Mouse (Mus musculus) common myeloid progenitor, adult 5-6 weeks (primary cell): ENCODE results near the gene Erc2. TPM values are rescaled to one million over a fixed set of nuclear protein-coding genes. Genes with fewer than 3 reads are reported as not detected.

Experiments
- ATAC-seq: replicated peaks from 2 replicates; pipeline ENCODE4 v1.8.0; 2016; ENCODE audit warnings: low read depth, mild to moderate bottlenecking, moderate TSS enrichment, inconsistent platforms; ENCODE audit not compliant: poor library complexity, severe bottlenecking
- total RNA-seq: library from RNA; stranded (forward); fragments of 200-1000, 187-1606 nt; gene quantifications from 2 replicates; pipeline ENCODE4 v1.2.3, GENCODE M21; 2017

Gene Erc2
- total RNA-seq, 1 experiment from 2014 or later, result not detected

DNA sequence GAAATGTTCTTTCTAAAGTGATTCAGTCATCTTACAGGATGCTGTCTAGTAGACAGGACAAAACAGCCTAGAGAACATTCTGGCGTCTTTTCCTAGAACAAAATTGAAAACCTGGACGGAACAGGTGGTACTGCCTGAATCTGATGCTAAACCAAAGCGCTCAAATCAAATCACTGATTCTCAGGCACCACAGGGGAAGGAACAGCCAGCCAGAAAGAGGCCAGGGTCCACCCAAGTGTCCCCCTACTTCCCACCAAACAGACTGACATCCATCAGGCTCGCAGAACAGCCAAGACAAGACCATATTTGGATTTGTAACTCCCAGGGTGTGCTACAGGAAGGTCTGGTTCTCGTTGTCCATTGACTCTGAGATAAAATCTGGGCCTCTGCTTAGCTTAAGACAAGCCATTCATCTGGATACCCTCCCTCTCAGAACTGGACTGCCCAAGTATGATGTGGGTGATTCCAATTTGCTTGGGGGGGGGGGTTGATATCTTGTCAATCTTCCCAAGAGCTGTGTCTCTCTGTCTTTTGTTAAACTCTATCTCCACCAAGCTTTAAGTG is 783.1 kb downstream of the Erc2 start:
- ATAC-seq, result no peak

DNA sequence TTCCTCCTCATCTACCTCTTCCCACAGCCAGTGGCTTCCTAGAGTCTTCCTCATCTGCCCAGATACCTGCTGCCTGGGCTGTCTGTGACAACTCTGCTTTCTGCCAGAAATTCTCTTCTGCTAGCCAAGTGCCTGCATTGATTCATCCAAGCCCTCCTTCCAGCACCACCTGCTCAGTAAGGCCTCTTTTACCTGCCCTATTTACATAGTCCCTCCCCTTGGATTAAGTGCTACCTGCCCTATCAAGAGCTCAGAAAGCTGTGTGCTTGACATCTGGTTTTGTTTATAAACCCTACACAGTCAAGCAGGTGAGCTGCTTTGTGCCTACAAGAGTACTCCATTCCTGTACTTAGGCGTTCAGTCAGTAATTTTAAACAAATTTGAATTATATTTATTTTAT is 787.2 kb downstream of the Erc2 start:
- no peak for ATAC-seq

DNA sequence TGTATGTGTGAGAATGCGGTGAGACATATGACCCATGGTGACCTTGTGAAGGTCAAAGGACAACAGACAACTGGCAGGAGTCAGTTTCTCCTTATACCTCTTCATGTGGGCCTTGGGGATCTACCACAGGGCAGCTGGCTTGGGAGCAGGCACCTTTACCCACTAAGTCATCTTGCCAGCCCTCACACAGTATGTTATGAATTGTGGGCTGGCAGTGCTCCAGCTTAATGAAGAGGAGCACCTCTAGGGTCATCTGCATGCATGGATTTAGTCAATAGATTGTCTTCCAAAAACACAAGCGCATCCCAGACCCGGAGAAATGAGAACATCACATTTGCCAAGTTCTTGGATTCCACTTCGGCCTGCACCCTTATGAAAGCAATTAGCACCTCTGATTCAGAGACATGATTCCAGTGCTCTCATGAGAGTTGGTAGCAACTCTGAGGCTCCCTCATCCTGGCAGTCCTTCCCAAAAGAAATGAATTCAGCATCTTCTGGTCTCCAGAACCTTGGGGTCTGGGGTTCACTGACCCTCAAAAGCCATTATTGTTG is 787.6 kb downstream of the Erc2 start:
- ATAC-seq, result no peak

DNA sequence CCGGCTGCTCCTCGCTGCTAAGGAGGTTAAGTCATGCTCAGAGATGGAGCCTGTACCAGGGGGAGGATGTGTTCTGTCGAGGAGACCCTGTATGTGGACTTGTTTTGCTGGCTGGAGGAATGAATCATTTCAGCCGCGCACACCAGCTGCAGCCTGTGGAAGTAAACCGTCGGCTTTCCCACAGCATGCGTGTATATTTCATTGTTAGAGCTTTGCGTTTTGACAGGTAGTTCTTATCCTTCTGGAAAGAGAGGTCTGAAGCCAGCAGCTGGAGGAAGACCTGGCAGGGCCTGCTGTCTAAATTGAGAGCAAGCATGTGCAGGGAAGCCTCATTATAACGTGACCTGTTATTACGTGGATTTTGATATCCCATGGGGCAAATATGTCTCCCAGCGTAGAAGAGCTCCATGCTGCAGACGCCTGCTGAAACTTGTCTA is 788.6 kb downstream of the Erc2 start:
- ATAC-seq, result no peak

DNA sequence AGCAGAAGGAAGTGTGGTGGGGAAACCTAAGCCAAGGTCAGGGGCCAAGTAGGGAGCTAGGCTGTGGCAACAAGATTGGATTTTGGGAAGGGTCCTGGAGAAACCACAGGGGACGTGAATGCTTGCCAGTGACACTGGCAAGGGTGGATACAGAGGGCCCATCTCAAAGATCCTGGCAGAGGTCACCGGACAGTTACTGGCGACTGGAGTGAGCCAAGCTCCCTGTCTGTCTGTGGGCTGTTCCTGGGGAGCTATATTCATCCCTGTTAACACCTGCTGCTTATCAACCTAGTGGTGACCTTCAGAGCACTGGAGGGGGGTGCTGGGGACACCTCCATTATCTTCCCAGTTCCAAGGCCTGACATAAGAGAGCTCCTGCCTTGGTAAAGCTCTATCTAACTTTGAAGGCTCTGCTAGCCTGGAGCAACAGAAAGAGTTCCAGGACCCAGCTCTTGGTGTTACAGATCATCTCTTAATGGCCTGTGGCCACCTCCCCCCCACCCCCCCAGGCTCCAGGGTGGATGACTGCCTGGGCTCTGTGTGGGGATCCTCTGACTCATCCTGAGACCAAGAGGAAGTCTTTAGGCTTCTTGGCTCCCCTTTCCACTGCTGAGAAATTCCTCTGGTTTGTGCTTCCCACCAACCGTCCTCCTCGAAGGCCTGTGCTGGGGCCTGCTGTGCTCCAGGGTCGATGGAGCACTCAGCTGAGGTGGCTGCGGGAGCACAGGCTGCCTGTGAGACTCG is 790.2 kb downstream of the Erc2 start:
- ATAC-seq, result no peak

DNA sequence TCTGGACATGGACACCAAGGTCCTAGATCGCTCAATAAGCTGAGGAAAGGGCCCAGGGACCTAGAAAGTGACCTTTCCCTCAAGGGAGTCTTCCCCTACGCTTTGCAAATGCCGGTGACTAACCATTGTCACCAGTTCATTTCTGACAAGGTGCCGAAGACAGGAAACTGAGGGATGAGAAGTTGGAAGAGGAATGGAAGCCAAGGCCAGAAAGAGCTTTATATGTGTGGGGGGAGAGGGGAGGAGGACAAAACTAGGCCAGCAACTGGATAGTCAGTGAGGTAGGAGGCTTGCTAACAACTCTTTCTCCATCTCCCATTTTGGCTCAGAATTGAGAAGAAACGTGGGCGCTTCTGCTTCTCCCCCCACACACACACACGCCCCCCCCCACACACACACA is 791.3 kb downstream of the Erc2 start:
- ATAC-seq, result no peak

DNA sequence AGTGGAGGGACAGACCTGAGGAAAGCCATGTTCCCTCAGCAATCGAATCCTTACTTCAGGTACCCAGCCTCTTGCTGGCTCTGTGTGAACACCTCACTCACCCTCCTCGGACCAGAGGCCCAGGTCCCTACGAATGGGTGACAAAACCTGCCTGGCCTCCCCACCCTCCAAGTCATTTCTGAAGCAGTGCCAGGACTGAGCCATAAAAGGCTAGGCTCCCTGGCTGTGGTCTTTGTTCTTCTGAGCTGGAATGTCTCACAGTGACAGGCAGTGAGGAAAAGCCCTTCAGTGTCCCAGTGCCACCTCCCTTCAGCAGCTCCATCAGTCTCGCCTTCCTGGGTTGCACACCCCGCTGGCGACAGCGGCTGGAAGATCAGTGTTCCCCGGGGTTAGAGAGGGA is 794.8 kb downstream of the Erc2 start:
- ATAC-seq, result no peak

DNA sequence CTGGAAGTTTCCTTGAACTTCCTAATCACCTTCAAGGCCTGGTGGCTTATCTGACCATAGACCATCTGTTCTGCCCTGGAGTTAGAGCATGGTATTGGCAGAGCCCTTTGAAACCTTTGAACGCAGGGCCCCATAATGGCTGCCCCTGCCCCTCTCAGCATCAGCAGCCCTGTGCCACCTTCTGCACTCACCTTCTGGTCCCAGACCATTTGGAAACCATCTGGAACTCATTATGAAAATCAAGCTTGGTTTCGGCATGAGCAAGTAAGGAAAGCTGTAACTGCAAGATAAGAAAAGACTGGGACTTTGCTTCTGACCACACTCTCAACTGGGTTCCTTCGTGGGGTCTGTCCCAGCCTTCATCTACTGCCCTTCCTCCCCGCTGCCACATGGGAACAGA is 796.3 kb downstream of the Erc2 start:
- ATAC-seq, result no peak

DNA sequence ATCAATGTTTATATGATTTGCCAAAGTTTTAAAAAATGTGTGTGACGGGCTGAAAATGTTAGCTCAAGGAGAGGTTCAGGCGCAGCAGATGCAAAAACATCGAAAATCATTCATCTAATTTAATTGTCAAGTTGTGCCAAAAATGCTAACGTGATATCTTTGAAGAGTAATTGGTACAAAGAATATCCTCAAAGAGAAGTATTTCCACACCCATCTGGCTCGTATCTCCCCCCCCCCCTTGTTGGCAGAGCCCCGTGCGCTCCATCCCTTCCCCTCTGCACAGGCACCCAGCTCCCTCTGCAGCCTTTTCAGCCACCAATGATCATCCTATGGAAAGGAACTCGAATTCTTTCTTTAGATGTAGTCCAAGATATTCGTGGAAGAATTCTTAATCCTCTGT is 797.0 kb downstream of the Erc2 start:
- ATAC-seq, result no peak

DNA sequence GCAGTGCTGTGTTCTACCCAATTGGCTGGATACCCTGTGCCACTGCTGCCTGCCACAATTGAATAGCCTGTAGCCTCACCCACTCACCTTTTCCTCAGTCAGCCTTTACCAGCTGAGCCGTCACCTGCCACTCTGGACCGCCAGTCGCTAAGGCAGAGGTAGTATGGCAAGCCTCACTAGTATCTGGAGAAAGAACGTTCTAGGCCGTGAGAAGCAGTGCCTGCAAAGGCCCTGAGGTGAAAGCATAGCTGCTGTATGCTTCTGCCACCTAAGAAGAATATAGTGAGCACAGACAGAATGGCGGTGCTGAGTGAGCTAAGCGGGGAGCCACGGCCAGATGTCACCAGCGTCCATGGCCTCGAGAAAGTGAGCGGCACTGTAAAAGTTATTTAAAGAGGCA is 798.4 kb downstream of the Erc2 start:
- ATAC-seq, result no peak

DNA sequence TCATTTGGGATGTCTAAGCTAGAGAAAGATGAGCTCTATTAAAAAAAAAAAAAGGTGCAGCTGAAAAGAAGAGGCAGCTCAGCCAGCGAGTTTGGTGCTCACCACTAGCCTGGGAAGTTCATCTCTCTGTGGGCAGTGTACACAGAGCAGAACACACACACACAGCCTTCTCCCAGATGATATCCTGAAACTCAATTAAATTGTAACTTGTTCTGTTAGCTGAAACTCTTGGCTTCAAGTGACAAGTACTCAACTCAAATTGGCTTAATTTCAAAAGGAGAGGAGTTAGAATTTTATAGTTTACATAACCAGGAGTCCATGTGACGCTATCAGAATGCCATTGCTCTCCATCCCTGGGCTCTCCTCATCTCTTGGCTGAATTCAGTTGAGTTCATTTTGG is 804.4 kb downstream of the Erc2 start:
- ATAC-seq, result no peak

DNA sequence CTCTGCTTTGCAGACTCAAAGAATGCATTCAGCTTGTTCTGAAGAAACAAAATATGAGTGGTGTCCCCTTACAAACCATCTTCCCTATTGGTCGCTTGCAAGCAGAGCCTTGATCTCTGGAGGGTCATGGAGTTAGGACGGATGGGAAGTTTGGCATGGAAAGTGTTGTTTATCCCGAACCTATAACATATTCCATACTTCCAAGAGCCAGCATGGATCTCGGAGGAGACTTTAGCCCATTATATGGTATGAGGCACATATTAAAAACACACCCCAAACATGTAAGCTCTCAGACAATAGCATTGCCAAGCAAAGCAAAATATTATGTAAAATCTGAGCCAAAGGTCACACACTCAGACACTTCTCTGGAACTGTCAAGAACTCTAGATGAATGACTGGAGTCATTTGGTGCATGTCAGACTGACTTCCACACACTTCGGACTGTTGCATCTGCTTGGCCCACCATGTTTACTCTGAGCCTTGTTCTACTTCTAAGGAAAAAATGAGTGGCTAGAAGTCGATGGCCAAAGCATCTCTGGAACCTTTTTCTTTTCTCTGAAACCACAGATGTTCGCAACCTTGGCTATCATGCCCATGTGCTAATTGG is 809.6 kb downstream of the Erc2 start:
- ATAC-seq, result no peak

DNA sequence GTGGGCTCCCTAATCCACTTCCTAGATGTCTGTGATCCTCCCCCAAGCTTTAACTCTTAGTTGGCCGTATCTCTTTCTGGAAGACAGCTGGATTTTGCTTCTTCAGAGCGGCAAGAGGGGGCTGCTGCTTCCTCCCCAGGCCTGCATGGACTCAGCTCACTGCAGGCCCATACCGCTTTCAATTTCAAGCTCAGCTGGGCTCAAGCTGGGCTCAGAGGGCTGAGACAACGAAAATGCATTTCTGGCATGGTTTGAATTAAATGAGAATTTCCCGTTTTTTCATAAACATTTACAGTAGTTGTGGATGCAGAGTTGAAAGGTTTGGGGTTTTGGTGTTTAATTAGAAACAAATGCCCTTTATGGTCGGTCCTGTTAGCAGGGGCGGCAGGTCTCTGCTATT is 812.8 kb downstream of the Erc2 start:
- ATAC-seq, result no peak

DNA sequence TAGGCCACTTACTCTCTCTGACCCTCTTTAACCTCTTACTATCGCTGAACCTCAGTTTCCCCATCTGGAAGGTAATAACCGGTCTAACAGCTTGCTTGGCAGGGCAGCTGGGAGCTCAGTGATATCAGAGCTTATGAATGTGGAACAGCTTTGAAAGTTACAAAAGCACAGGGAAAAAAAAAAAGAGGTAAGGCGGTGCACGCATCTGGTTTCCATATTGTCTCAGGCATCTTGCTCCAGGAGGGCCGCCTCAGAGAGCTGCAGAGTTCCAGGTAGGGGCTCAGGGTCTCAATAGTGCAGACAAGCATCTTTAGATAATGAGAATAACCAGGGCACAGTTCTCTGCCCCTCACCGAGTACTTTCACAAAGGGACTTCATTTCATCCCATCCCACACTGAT is 816.9 kb downstream of the Erc2 start:
- ATAC-seq, result no peak

DNA sequence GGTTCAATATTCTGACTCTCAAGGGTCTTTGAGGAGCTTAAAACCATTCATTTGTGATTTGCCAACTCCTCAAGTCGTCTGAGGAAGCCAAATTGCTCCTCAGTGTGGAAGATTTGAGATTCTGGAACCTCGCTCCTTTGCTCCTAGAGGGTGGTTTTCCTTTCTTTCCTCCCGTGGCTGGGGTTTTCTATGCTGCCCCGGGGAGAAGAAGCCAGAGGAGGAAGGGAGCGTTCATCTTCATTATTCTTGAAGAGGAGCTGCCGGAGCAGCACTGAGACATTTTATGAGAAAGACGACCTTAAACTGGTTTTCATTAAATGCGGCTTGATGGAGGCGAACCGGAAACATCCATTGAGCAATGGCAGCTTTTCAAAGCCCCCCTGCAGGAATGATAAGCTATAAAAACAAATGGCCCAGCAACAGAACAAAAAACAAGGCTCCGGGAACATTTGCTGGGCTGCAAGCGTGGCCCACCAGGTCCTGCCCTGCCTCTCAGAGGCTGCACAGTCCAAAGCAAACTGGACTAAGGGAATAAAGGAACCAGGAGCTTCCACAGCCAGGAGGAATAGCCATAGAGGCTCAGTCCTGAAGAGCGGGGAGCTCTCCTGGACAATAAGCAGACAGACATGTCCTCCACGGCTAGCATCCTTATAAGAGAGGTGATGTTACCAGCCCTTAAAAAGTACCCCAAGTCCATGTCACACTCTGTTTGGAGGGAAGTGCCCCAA is 819.2 kb downstream of the Erc2 start:
- ATAC-seq, result no peak

DNA sequence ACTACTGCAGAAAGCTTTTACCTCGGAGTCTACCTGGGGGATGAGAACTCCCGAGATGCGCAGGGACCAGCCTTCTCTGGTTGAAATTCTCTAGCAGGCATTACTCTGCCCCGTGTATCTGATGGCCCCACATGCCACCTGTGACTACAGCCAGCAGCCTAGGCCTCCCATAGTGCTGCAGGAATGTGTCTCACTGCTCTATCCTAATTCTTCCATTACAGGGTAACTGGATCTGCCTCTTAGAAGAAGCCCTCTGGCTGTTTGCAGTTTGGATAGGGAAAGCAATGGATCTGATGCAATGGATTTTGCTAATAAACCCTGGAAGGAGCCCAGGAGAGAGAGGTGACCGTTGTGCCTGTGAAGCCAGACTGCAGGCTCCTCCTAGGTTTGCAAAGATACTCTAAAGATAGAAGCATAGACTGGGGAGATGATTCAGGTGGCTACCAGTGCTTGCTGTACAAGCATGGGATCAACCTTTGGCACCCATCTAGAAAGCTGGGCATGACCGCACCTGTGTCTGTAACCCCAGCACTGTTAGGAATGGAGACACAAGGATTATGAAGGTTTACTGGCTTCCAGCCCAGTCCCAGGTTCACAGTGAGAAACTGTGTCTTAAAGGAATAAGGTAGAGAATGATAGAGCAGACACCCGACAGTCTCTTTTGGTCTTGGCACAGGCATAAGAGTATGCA is 821.2 kb downstream of the Erc2 start:
- ATAC-seq, result no peak

DNA sequence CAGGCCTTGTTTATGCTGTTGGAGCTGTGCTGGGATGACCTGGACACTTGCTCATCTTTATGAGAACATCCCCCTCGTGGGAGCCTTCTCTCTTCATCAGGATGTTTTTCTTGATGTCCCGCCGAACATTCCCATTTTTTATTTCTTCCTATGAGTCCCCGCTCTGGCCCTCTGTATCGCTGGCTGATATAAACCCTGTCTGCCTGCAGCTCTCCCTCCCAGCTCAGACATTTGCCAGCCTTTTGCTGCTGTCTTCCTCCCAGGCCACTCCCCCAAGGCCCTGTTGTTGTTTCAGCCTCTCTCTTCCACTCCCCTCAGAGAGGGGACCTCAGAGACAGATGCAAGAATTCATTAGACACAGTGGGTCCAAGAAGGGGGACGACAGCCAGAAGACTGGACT is 823.5 kb downstream of the Erc2 start:
- ATAC-seq, result no peak

DNA sequence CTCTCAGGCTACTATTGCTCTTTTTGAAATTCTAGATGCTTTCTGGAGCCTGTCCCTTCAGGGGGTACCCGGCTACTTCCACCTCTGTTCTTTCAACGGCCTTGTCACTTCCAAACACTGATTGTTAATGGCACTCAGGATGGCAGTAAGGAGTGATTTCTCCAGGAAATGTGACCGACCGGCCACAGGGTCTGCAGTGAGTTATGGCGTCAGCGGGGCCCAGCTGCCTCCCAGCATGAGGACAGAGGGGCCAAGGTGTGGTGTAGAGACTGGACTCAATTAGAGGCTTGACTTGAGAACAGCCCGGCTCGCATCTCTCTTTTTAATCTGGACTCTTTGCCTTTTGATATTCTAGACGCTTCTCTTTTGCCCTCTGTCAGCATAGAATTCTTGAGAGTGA is 829.5 kb downstream of the Erc2 start:
- no peak for ATAC-seq

DNA sequence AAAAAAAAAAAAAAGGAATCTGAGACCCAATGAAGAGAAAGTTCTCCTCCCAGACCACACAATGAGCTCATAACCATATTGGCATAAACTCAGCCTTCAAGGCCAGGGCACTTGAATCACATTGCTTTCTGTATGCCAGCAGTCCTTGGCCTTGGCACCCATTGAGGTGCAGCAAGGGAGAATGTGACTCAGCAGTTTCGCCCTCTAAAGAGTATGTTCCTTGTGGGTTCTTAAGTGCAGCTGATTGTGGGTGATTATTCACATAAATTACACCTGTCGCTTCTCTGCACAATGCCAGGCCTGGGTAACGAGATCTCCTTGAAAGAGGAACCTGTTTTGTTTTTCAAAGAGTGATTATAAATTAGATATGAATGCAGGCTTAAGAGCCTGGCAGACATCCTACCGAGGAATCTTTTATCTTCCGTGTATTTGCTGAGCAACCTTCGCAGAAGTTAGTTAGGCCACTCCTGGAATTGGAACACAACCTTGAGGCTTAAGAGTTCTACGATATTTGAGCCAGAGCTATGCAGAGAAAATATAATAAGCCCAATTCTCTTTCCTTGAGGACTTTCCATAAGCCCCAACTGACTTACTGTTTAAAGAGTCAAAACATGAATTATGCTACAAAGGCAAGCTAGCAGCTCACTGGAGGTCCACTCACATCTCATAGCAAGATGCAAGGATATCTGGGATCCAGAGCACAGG is 834.3 kb downstream of the Erc2 start:
- ATAC-seq, result peak; percentile 83

DNA sequence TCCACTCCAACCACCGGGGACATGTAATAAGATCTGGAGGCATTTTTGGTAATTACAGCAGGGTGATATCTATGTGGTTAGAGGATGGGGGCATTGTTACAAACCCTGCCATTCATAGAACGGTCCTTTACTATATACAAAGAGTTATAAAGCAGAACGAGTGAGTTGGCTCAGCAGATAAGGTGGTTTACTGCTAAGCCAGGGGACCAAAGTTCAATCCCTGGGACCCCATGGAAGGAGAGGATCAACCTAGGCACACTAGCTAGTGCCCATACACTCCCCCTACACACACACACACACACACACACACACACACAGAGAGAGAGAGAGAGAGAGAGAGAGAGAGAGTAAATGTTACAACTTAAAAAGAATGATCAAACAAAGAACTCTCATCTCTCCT is 835.2 kb downstream of the Erc2 start:
- ATAC-seq, result no peak
